Mouse (Mus musculus): Measurements from ENCODE around the gene Anks1b.

Gene Anks1b

DNA sequence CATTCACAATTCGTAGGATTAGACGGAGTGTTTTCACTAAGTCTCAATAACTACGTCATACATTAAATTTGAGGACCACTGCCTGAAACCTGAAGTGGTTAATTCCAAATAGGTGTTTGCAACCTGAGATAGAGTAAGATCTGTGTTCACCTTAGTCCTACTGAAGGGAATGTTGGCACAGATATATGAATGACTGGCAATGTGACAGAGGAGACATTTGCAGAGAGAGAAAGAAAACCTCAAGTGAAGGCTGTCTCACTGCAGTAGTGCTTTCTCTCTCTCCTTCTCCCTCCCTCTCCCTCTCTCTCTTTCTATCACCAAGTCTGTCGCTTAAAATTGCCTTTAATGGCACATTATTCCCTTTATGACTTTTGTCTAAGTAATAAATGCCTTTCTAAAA is 101.1 kb downstream of the Anks1b start:
- DNase-seq (ENCODE audit: low spot score): no peak

DNA sequence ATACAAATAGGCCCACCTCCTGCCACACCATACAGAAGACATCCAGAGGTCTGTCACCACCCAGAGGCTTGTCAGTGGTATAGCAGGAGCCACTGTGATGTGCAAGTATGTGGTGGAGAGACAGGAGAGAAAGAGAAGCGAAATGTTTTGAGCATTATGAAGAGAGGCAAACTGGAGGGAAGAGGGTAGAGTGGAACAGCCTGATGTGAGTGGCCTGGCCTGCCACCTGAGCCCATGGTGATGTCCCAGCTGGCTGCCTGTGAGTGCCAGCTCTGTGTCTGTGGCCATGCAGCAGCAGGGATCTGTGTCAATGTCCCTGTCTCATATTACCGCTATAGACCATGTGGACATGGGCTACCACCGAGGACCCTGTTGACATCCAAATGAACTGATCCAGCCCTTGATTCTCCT is 102.1 kb downstream of the Anks1b start:
- DNase-seq (ENCODE audit: low spot score): no peak

DNA sequence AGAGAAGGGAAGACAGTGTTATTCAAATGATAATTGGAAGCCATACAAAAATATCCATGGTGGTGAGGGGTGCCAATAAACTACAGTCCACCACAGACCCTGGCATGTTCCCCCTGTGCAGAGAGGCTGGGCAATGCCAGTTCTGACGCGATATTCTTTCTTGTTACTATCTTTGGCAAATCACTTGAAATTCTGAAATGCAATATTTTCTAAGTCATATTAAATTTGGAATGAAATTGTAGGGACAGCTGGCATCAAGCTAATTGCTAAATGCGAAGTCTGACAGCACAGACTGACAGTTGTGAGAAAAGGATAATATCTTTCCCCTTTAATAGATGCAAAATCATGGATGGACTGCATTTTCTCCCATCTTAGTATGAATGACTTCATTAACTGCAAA is 103.3 kb downstream of the Anks1b start:
- DNase-seq (ENCODE audit: low spot score): no peak

DNA sequence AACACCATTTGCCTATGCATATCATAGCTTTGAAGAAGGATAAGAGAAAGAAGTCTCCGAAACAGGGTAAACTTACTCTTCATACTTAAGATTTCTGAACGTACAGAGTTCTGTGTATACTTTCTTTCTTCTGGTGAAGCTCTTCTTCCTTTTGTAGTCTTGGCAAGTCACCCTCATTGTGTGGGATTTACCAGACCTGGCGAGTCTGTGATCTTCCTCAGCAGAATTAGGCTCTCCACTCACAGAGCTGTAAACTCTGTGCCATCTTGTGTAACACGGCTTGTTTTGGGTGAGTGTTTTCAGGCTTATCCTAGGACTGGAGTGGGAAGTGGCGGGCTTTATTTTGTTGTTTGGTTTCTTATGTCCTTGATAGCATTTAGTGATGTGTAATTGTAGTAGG is 120.9 kb downstream of the Anks1b start:
- DNase-seq (ENCODE audit: low spot score): no peak

DNA sequence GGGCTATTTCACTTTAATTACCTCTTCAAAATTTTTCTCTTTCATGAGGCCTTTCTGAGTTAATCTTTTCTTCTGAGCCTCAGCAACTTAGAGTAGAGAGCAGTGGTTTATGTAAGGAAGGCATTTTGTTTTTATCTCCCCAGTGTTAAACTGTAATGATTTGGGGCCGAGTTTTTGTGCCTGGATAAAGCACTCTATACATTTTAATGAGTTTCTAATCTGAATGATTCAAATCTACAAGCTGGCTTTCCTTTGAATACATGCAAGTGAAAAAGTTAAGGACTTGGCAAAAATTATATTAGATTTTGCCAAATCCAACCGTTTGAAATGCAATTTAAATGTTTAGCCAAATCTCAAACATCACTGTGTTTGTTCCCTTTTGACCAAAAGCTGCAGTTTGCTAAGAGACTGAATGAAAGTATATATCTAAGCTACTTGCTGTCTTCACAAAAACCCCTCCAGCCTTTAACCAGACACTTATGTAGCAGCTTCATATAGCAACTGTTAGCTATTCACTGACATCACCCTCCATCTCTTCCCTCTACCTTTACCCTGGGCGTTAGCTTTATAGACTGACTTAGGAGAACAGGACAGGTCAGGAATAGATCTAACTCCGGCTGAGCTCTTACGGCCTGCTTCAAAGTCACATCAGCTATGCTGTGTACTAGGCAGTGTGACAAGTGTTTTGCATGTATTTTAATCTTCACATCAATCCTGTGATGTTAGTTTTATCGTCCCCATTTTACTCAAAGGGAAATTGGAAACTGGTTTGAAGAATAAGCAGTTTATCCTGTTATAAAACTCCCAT is 122.5 kb downstream of the Anks1b start:
- no peak for DNase-seq (ENCODE audit: low spot score)

DNA sequence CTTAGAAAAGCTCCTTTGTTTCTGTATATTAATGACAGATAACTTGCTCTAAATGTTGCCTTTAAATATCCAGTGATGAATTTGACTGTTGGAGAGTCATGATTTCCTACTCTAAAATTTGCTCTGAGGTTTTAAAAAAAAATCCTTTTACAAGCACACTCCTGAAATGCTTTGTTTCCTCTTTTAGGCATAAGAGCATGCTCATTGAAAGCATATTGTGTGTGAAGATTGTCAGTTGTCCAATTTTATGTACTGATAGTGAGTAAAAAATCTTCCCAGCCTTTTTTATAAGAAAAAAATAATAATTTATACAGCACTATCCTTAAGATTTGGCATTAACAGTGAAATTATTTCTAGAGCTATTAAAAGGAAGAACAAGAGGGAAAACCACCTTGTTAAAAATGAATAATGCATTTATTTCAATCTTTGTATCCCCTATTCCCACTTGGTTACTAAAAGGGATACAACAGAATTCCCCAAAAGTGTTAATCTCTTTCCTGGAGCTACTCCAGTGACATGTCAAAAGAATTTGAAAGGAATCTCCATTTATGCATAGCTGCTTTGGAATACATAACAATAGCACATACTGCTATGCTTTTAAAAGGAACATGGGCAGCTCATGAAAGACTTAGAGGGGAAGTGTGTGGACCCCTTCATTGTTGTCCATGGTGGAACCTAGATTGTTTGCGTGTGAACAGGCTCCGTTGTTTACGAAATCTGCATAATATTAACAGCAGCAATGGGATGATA is 130.8 kb downstream of the Anks1b start:
- no peak for DNase-seq (ENCODE audit: low spot score)

DNA sequence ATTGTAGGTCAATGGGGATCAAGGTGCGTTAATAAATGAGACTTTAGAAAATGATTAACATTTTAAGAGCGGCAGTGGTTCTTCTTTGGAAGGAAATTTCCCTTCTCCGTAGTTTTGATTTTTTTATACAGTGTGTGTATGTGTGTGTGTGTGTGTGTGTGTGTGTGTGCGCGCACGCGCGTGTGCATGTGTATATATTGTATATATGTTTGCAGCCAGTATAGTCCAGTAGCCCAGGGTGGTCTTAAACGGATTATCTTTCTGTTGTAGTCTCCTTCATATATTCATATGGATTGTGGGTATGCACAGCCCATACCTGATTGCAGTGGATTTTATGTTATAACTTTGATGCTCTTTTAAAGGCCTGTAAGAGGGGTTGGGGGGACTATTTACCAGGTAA is 131.6 kb downstream of the Anks1b start:
- no peak for DNase-seq (ENCODE audit: low spot score)

DNA sequence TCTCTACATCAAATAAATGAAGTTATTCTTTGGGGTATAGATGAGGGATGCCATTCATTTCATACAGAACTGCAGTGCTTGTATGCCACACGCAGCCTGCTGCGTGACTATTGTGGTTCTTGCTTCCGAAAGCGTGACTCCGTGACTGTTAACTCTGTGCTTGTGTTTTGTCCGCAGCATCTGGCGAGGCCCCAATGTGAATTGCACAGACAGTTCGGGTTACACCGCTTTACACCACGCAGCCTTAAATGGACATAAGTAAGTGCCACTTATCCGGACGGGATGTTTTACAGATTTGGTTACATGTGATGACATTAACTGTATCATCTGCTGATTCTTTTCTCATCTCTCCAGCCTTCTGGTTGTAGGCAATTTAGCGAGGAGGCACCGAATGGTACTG is 159.7 kb downstream of the Anks1b start:
- DNase-seq (ENCODE audit: low spot score): no peak

- DNase-seq (ENCODE audit: low spot score): no peak
These were observed 170.0 kb downstream of the Anks1b start for GRCm38 (mm10) chr10:90043287-90043686.

GRCm38 (mm10) chr10:90043773-90044172 is 170.5 kb downstream of the Anks1b start:
- no peak for DNase-seq (ENCODE audit: low spot score)

DNA sequence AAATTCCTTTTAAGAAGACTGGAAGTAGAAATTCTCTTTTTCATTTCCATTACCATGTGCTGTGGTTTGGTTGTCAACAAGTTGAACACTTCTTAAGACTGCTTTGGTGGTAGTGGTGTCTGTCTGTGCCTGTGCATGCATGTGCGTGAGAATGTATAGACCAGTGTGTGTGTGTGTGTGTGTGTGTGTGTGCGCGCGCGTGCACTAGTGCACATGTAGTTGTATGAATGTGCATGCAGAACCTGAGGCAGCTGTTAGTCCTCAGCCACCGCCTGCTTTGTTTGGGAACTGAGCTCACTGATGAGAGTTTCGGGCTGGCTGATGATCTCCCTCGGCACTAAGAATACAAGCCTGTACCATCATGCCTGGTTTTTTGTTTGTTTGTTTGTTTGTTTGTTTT is 170.9 kb downstream of the Anks1b start:
- DNase-seq (ENCODE audit: low spot score): peak; percentile 0

DNA sequence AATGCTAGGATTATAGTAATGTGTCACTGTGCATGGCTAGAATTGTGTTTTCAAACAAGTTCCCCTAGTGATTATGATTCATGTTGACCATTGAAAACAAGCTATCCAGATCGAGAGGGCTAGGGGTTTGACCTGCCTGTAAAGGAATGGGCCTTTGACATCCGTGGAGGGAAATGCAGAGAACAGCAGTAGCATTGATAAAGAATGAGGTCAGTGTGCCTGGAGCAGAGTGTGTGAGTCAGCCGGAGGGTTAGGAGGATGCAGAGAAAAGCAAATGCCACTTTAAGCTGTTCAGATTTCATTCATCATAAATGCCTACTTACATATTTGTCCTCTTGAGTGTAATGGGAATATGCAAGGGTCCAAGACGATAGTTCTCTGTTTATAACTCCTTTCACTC is 195.3 kb downstream of the Anks1b start:
- no peak for DNase-seq (ENCODE audit: low spot score)

- no peak for DNase-seq (ENCODE audit: low spot score)
These were observed 204.6 kb downstream of the Anks1b start for GRCm38 (mm10) chr10:90077930-90078329.

- no peak for DNase-seq (ENCODE audit: low spot score)
These were observed 207.8 kb downstream of the Anks1b start for GRCm38 (mm10) chr10:90081151-90081550.

- DNase-seq (ENCODE audit: low spot score): peak; percentile 3
These were observed 208.3 kb downstream of the Anks1b start for GRCm38 (mm10) chr10:90081630-90082029.

GRCm38 (mm10) chr10:90093877-90094276 is 220.6 kb downstream of the Anks1b start:
- DNase-seq (ENCODE audit: low spot score): no peak

- peak; percentile 7 for DNase-seq (ENCODE audit: low spot score)
These were observed 239.4 kb downstream of the Anks1b start for GRCm38 (mm10) chr10:90112662-90113061.

DNA sequence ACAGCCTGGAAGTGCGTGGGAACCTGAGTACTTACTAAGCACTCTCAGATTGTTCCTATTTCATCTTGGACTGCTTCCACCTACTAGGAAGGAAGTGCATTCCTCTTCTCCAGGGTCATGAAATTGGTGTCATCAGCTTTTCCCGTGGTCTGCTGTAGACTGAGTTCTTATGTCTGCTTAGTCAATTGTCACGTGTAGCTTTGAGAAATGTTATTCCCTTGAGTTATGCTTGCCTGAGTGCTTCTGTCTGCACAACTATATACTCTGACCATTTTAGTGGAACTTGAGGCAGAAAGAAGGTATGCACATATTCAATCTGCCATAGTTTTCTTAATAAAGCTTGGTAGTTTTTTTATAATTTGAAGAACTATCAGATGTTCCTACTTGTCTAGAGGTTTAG is 243.6 kb downstream of the Anks1b start:
- no peak for DNase-seq (ENCODE audit: low spot score)

GRCm38 (mm10) chr10:90117836-90118235 is 244.5 kb downstream of the Anks1b start:
- no peak for DNase-seq (ENCODE audit: low spot score)

DNA sequence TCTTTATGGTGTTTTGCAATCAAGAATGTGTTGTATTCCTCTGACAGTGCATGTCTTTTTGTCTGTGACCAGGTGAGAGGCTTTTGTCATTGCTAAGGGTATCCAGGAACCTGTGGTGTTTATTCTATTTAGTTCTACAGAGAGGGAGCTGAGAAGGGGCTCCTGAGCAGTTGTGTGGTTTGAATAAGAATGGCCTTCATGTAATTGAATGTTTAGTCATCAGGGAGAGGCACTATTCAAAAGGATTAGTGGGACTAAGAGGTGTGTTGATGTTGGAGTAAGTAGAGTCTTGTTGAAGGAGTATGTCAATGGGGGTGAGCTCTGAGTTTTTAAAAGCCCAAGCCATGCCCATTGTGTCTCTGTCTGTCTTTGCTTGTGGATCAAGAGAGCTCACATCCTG is 264.2 kb downstream of the Anks1b start:
- no peak for DNase-seq (ENCODE audit: low spot score)

GRCm38 (mm10) chr10:90140947-90141346 is 267.6 kb downstream of the Anks1b start:
- DNase-seq (ENCODE audit: low spot score): no peak

DNA sequence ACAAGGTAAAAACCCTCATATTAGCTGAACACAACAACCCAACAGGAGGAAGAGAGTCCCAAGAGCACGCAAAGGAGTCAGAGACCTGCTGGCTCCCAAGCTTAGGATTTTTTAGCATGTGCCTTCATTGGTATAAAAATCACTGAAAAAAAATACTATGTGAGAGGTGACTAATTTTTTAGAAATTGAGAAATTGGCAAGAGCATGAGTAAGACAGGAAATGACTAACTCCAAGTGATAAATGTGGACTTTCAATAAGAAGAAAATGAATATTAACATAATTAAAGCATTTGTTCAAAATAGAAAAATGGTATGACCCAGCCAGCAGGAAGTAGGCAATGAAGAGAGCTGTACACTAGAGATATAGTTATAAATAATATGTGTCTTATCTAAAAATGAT is 271.1 kb downstream of the Anks1b start:
- DNase-seq (ENCODE audit: low spot score): no peak

- DNase-seq (ENCODE audit: low spot score): no peak
These were observed 278.2 kb downstream of the Anks1b start for GRCm38 (mm10) chr10:90151510-90151909.
